Mouse (Mus musculus): ENCODE results near the gene Tut4. TPM values are rescaled to one million over a fixed set of nuclear protein-coding genes. Genes with fewer than 3 reads are reported as not detected.

Gene Tut4
- polyA plus RNA-seq, 1 experiment from 2014 or later: 49.7 TPM

GRCm38 (mm10) chr4:108461262-108461903, 2.2 kb downstream of the Tut4 start:
- Histone ChIP-seq H3K27me3 (replicated peaks; ENCODE audit: control insufficient read depth, insufficient read depth, low read length) (no peaks in the 10 kb centered on the region), H3K36me3 (ENCODE audit: control insufficient read depth, insufficient read depth, low read length) (peaks cover 7% of the 10 kb centered on the region; the same call in 1 of the 2 replicates), H3K4me1 (replicated peaks; ENCODE audit: control insufficient read depth, insufficient read depth, low read length) (peaks cover 11% of the 10 kb centered on the region), H3K9me3 (ENCODE audit: control insufficient read depth, low read length) (no peaks in the 10 kb centered on the region), H3K4me3 (ENCODE audit: low read depth, low read length) (peak overlapping the region; percentile 95), H3K27ac (ENCODE audit: low read depth, low read length) (no peak overlapping the region), H3K9ac (ENCODE audit: low read depth, low read length) (no peak overlapping the region), H3K4me2 (peak overlapping the region; percentile 97)
- no peak for DNase-seq (ENCODE audit: low spot score)
- ATAC-seq (replicated peaks; ENCODE audit: low FRiP score): no peak
- 57% methylated on average over 5 of the region's 5 CpGs for WGBS

DNA sequence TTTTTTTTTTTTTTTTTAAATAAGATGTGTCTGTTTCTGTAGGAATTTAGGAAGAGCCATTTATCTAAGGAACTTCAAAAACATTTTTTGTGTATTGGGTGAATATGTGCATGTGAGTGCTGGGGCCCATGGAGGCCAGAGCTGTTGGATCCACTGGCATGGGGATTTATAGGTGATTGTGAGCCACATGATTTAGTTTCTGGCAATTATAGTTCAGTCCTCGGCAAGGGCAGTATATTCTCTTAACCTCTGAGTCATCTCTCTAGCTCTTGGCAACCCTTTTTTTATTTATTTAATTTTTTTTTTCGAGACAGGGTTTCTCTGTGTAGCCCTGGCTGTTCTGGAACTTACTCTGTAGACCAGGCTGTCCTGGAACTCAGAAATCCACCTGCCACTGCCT, 14.4 kb downstream of the Tut4 start:
- Histone ChIP-seq H3K9me3 (ENCODE audit: control insufficient read depth, low read length) (no peaks in the 10 kb centered on the region), H3K4me1 (replicated peaks; ENCODE audit: control insufficient read depth, insufficient read depth, low read length) (no peaks in the 10 kb centered on the region), H3K27me3 (replicated peaks; ENCODE audit: control insufficient read depth, insufficient read depth, low read length) (no peaks in the 10 kb centered on the region), H3K27ac (ENCODE audit: low read depth, low read length) (no peak overlapping the region), H3K9ac (ENCODE audit: low read depth, low read length) (no peak overlapping the region), H3K4me3 (ENCODE audit: low read depth, low read length) (no peak overlapping the region), H3K36me3 (ENCODE audit: control insufficient read depth, insufficient read depth, low read length) (no peaks in the 10 kb centered on the region; the same call in 1 of the 2 replicates), H3K4me2 (no peak overlapping the region)
- 80% methylated on average over 2 of the region's 2 CpGs for WGBS
- DNase-seq (ENCODE audit: low spot score): no peak
- ATAC-seq (replicated peaks; ENCODE audit: low FRiP score): no peak

DNA sequence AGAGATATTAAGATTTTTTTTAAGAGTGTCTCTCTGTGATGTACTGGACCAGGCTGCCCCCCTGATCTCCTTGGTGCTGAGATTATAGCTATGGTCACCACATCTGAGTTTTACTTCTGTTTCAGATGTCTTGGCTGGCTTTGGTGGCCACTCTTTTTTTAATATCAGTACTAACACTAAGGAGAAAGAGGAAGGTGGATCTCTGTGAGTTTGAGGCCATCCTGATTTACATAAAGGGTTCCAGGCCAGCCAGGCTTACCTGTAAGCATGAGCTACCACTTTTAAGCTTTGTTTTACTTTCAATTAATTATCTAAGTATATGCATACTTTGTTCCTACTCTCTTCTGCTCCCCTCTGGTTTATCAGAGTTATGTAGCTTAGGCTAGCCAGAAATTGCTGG, 23.6 kb downstream of the Tut4 start:
- Histone ChIP-seq H3K9ac (ENCODE audit: low read depth, low read length) (no peak overlapping the region), H3K27me3 (replicated peaks; ENCODE audit: control insufficient read depth, insufficient read depth, low read length) (no peaks in the 10 kb centered on the region), H3K27ac (ENCODE audit: low read depth, low read length) (no peak overlapping the region), H3K4me2 (no peak overlapping the region), H3K36me3 (ENCODE audit: control insufficient read depth, insufficient read depth, low read length) (peaks cover 17% of the 10 kb centered on the region), H3K4me3 (ENCODE audit: low read depth, low read length) (no peak overlapping the region), H3K9me3 (ENCODE audit: control insufficient read depth, low read length) (no peaks in the 10 kb centered on the region), H3K4me1 (replicated peaks; ENCODE audit: control insufficient read depth, insufficient read depth, low read length) (no peaks in the 10 kb centered on the region)
- no peak for DNase-seq (ENCODE audit: low spot score)
- ATAC-seq (replicated peaks; ENCODE audit: low FRiP score): no peak

DNA sequence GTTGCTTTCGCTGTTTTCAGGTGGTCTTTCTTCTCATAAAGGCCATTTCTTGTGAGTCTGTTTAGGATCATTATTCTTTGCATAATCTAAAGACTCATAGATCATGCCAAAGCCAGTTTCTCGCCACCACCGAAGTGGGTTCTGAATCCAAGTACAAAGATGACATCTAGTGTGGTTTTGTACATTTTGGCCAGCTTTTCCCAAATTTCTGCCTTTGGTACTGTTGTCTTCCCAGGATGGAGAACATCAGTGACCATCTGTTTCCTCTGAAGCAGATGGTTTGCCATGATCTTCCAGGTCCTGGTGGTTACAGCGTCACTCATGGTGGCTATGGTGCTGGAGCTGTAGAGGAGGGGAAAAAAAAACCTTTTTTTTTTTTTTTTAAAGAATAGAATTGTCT, 25.0 kb downstream of the Tut4 start:
- peaks cover 20% of the 10 kb centered on the region for H3K36me3 ChIP-seq (ENCODE audit: control insufficient read depth, insufficient read depth, low read length)
- WGBS: 83% methylated on average over 4 of the region's 4 CpGs
- ATAC-seq (replicated peaks; ENCODE audit: low FRiP score): no peak
- no peak overlapping the region for H3K4me2 ChIP-seq
- H3K9me3 ChIP-seq (ENCODE audit: control insufficient read depth, low read length): no peaks in the 10 kb centered on the region
- no peak overlapping the region for H3K9ac ChIP-seq (ENCODE audit: low read depth, low read length)
- H3K4me1 ChIP-seq (replicated peaks; ENCODE audit: control insufficient read depth, insufficient read depth, low read length): no peaks in the 10 kb centered on the region
- H3K27me3 ChIP-seq (replicated peaks; ENCODE audit: control insufficient read depth, insufficient read depth, low read length): no peaks in the 10 kb centered on the region
- H3K27ac ChIP-seq (ENCODE audit: low read depth, low read length): no peak overlapping the region
- H3K4me3 ChIP-seq (ENCODE audit: low read depth, low read length): no peak overlapping the region
- no peak for DNase-seq (ENCODE audit: low spot score)

DNA sequence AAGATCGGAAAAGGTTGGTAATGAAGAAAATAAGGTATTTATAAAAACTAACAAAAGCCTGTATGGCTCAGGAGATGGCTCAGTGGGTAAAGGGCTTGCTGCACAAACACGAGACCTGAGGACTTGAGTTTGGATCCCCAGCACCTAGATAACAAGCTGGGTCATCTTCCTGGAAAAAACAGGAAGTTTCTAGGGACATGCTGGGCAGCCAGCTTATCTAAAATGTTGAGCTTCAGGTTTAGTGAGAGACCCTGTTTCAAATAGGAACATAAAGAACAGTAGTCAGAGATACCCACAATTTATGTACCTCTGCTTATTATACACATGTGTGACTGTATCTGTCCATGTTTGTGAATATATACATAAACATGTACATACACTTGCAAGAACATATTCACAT, 43.8 kb downstream of the Tut4 start:
- no peak overlapping the region for H3K27ac ChIP-seq (ENCODE audit: low read depth, low read length)
- no peak for DNase-seq (ENCODE audit: low spot score)
- no peaks in the 10 kb centered on the region for H3K9me3 ChIP-seq (ENCODE audit: control insufficient read depth, low read length)
- H3K27me3 ChIP-seq (replicated peaks; ENCODE audit: control insufficient read depth, insufficient read depth, low read length): no peaks in the 10 kb centered on the region
- H3K36me3 ChIP-seq (ENCODE audit: control insufficient read depth, insufficient read depth, low read length): peaks cover 12% of the 10 kb centered on the region; the same call in 1 of the 2 replicates
- no peak for ATAC-seq (replicated peaks; ENCODE audit: low FRiP score)
- no peak overlapping the region for H3K4me2 ChIP-seq
- no peak overlapping the region for H3K9ac ChIP-seq (ENCODE audit: low read depth, low read length)
- 70% methylated on average over 2 of the region's 2 CpGs for WGBS
- no peak overlapping the region for H3K4me3 ChIP-seq (ENCODE audit: low read depth, low read length)
- no peaks in the 10 kb centered on the region for H3K4me1 ChIP-seq (replicated peaks; ENCODE audit: control insufficient read depth, insufficient read depth, low read length)

DNA sequence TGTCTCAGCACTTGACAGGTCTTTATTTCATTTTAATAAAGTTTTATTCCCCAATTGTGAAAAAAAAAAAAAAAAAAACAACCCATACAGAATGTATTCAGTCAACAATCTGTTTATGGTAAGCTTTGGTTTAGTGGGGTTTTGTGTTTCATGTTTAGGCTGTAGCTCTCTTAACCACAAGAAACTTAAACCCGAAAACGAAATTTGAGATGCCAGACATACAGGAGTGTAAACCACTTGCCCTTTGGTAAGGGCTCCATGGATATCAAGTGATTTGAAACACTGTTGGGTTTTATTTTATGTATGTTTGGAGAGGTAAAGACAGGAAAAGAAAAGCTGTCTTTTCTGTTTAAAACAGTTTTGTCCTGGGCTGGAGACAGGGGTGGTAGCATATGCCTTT, 80.5 kb downstream of the Tut4 start:
- H3K27me3 ChIP-seq (replicated peaks; ENCODE audit: control insufficient read depth, insufficient read depth, low read length): no peaks in the 10 kb centered on the region
- 88% methylated on average over 2 of the region's 2 CpGs for WGBS

GRCm38 (mm10) chr4:108565026-108565425, 105.8 kb downstream of the Tut4 start:
- Histone ChIP-seq H3K27ac (ENCODE audit: low read depth, low read length) (no peak overlapping the region), H3K36me3 (ENCODE audit: control insufficient read depth, insufficient read depth, low read length) (peaks cover 39% of the 10 kb centered on the region), H3K27me3 (replicated peaks; ENCODE audit: control insufficient read depth, insufficient read depth, low read length) (no peaks in the 10 kb centered on the region), H3K4me1 (replicated peaks; ENCODE audit: control insufficient read depth, insufficient read depth, low read length) (no peaks in the 10 kb centered on the region), H3K9me3 (ENCODE audit: control insufficient read depth, low read length) (no peaks in the 10 kb centered on the region), H3K9ac (ENCODE audit: low read depth, low read length) (no peak overlapping the region), H3K4me3 (ENCODE audit: low read depth, low read length) (no peak overlapping the region), H3K4me2 (no peak overlapping the region)
- ATAC-seq (replicated peaks; ENCODE audit: low FRiP score): no peak
- 94% methylated on average over 1 of the region's 1 CpGs for WGBS
- DNase-seq (ENCODE audit: low spot score): no peak

More for the DNA sequence above, 80.5 kb downstream of the Tut4 start:
- Histone ChIP-seq H3K4me3 (ENCODE audit: low read depth, low read length) (no peak overlapping the region), H3K27ac (ENCODE audit: low read depth, low read length) (no peak overlapping the region), H3K4me2 (no peak overlapping the region), H3K36me3 (ENCODE audit: control insufficient read depth, insufficient read depth, low read length) (0 out of 2 replicates have a peak, but pooled peaks cover 5% of the 10 kb centered on the region), H3K4me1 (replicated peaks; ENCODE audit: control insufficient read depth, insufficient read depth, low read length) (no peaks in the 10 kb centered on the region), H3K9ac (ENCODE audit: low read depth, low read length) (no peak overlapping the region), H3K9me3 (ENCODE audit: control insufficient read depth, low read length) (no peaks in the 10 kb centered on the region)
- DNase-seq (ENCODE audit: low spot score) (no peak), ATAC-seq (replicated peaks; ENCODE audit: low FRiP score) (no peak)

DNA sequence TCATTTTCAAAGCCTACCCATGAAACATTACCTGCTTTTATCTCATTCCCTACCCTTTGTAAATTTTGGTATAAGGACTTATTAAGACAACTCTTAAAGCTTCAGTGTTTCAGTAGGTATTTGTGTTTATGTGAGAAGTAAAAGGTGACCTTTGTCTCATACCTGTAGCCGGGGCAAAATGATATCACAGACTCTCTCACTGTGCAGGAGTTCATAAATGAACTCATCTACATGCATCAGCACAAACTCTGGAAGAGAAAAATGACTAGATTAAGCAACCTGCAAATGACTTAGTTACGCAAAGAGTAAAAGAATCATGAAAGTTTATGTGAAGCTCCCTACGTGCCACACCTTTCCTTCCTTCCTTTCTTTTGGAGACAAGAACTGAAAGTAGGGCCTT, 113.4 kb downstream of the Tut4 start:
- DNase-seq (ENCODE audit: low spot score) (no peak), ATAC-seq (replicated peaks; ENCODE audit: low FRiP score) (no peak)
- peaks cover 5% of the 10 kb centered on the region for H3K4me1 ChIP-seq (replicated peaks; ENCODE audit: control insufficient read depth, insufficient read depth, low read length)
- no peak overlapping the region for H3K27ac ChIP-seq (ENCODE audit: low read depth, low read length)
- no peaks in the 10 kb centered on the region for H3K27me3 ChIP-seq (replicated peaks; ENCODE audit: control insufficient read depth, insufficient read depth, low read length)
- WGBS: 93% methylated on average over 3 of the region's 3 CpGs
- peaks cover 34% of the 10 kb centered on the region for H3K36me3 ChIP-seq (ENCODE audit: control insufficient read depth, insufficient read depth, low read length)
- H3K9me3 ChIP-seq (ENCODE audit: control insufficient read depth, low read length): no peaks in the 10 kb centered on the region
- no peak overlapping the region for H3K4me2 ChIP-seq
- no peak overlapping the region for H3K4me3 ChIP-seq (ENCODE audit: low read depth, low read length)
- no peak overlapping the region for H3K9ac ChIP-seq (ENCODE audit: low read depth, low read length)
